Mouse (Mus musculus) layer of hippocampus, postnatal 14 days (tissue): Measurements from ENCODE around the gene Luc7l2. TPM values are rescaled to one million over a fixed set of nuclear protein-coding genes. Genes with fewer than 3 reads are reported as not detected.
"Not testable (repeated sequence)": the region's sequence is repeated elsewhere in the genome, so short reads cannot be mapped to it uniquely, and the experiment has no call there.

ENCODE experiments used
- DNase-seq, 2 experiments: peaks; one replicate each; pipeline ENCODE4 v3.0.0; 2021 to 2022; ENCODE audit warnings: low spot score in 2 of 2, mixed read lengths in 1 of 2
- long read RNA-seq, 2 experiments: library from polyadenylated mRNA; stranded (forward); transcript quantifications; one replicate each; pipeline ENCODE4 v2.0.0; 2021
- total RNA-seq, 2 experiments: library from RNA; stranded (reverse); gene quantifications; 2 replicates each; pipeline ENCODE4 v1.2.3; 2021

The Luc7l2 gene
- total RNA-seq = 100 to 1,000 TPM; 161 to 187 TPM
- long read RNA-seq, experiment 1, full-length matches to known transcripts = 16 of 47 reads
- long read RNA-seq, experiment 1, partial matches to known transcripts = 18 of 47 reads
- long read RNA-seq, experiment 1, other reads (novel, unspliced or antisense) = 13 of 47 reads
- long read RNA-seq, experiment 2, full-length matches to known transcripts = 17 of 53 reads
- long read RNA-seq, experiment 2, partial matches to known transcripts = 11 of 53 reads
- long read RNA-seq, experiment 2, other reads (novel, unspliced or antisense) = 25 of 53 reads

- DNase-seq = peak; percentile 92 to 98
These were observed at the start of gene Luc7l2 for GRCm38 (mm10) chr6:38551062-38551988. TSS of gene Luc7l2 (plus strand) at chr6:38551334.

- DNase-seq = no peak
These were observed 39.0 kb upstream of the Luc7l2 start for GRCm38 (mm10) chr6:38512096-38512495.

GRCm38 (mm10) chr6:38512830-38513229 lies 38.3 kb upstream of the Luc7l2 start:
- no peak for DNase-seq

GRCm38 (mm10) chr6:38515201-38515600 lies 35.9 kb upstream of the Luc7l2 start:
- no peak for DNase-seq

GRCm38 (mm10) chr6:38523851-38524250 lies 27.3 kb upstream of the Luc7l2 start:
- no peak for DNase-seq

- peak in 1 of 2 experiments; percentile 18 for DNase-seq
These were observed 19.8 kb upstream of the Luc7l2 start for GRCm38 (mm10) chr6:38531211-38531820.

GRCm38 (mm10) chr6:38532500-38533420 lies 18.4 kb upstream of the Luc7l2 start:
- DNase-seq = peak in 1 of 2 experiments; percentile 20

- DNase-seq = peak; percentile 98 to 99
These were observed 17.4 kb upstream of the Luc7l2 start, which contains the start of gene Fmc1 for GRCm38 (mm10) chr6:38533428-38534405. TSS of gene Fmc1 (plus strand) at chr6:38533502.

- DNase-seq = peak; percentile 96 to 98
These were observed 16.3 kb upstream of the Luc7l2 start for GRCm38 (mm10) chr6:38534640-38535365.

GRCm38 (mm10) chr6:38535366-38535690 lies 15.8 kb upstream of the Luc7l2 start:
- no peak for DNase-seq

GRCm38 (mm10) chr6:38535788-38536187 lies 15.3 kb upstream of the Luc7l2 start:
- no peak for DNase-seq

- not testable (repeated sequence) for DNase-seq
These were observed 7.0 kb upstream of the Luc7l2 start for GRCm38 (mm10) chr6:38544141-38544540.

GRCm38 (mm10) chr6:38547005-38547404 lies 4.1 kb upstream of the Luc7l2 start:
- DNase-seq = not testable (repeated sequence)

GRCm38 (mm10) chr6:38547707-38548106 lies 3.4 kb upstream of the Luc7l2 start:
- DNase-seq = no peak

GRCm38 (mm10) chr6:38548595-38548994 lies 2.5 kb upstream of the Luc7l2 start:
- DNase-seq = not testable (repeated sequence)

GRCm38 (mm10) chr6:38549840-38550239 lies 1.3 kb upstream of the Luc7l2 start:
- peak in 1 of 2 experiments; percentile 11 for DNase-seq

GRCm38 (mm10) chr6:38550250-38551061 lies 678 bp upstream of the Luc7l2 start:
- DNase-seq = peak in 1 of 2 experiments; percentile 13
